Mouse (Mus musculus) kidney, adult 9 months (tissue): Measurements from ENCODE around the gene Tnfrsf8.

ENCODE experiments used
- DNase-seq: peaks from one replicate; pipeline ENCODE4 v3.0.0; 2022

The Tnfrsf8 gene

DNA sequence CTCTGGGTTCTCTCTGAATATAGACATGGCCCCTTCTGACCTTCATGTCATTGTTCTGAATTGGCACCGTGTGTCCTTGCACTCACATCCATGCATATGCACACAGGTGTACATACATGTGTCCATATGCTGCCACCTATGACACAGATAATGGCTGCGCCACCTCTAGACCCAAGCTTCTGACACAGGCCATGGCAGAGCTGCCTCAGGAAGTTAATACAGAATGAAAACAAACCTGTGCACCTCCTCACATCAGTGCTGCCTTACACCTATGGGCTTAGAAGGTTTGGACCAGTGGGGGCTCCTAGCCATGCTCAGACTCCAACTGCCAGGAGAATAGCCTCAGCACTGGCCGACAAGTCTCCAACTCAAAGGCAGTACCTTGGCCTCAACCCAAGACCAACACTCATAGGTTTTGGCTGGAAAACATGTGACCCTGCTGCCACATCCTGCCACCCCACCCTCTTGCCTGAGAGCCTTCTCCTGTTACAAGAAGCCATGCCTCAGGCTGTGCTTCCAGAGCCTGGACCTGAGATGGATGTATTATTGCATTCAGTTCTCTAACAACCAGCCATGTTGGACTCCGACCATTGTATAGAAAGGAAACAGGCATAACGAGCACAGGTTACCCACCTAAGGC lies 85.3 kb downstream of the Tnfrsf8 start:
- DNase-seq: no peak

DNA sequence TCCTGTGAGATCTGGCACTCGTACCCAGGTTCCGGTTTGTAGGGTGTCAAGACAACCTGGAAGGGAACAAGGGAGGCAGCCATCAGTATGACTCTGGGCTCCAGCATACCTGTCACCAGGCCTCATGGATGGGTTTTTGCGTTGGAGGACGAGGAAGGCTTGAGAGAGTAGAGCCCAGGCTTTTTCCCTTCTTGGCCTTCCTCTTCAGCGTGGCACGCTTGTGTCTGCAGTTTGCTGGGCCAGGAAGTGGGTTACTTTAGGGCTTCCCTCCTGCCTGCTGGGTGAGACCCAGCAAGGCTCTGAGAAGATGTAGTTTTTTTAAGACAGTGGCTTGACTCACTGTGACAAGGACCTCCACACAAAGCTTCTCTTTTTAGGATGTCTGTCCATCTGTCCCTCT lies 85.9 kb downstream of the Tnfrsf8 start:
- DNase-seq: no peak

DNA sequence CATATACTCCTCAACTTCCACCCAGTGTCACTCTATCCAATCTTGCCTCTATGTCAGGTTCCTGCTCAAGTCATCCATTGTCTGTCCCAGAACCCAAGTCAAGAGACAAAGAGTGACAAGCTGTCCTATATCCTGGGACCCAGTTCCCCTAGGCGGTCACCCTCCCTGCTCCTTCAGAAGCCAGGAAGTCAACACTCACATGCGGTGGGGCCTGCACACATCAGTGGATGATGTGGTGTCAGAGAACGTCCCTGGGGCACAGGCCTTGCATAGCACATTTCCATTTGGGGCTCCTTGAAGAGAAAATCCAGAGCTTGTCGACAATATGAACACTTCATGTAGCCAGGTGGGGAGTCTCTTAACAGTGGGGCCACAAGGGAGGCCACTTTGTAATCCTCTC lies 90.4 kb downstream of the Tnfrsf8 start:
- no peak for DNase-seq

DNA sequence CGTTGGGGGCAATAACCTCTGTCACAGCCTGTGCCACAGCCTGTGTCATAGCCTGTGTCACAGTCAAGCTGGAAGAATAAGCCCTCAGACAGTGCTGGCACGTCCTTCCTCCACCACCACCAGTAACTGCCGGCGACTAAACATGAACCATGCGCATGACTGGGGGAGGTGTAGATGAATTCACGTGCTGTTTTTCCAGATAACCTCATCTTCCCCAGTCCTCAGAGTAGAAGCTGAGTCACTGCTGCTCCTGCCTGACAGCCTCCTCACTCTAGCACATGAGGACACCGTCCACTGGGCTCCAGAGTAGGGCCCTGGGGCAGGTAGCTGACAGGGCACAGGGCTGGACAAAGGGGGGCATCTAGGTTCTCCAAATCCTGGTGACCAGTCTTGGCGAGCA lies 92.9 kb downstream of the Tnfrsf8 start:
- no peak for DNase-seq

DNA sequence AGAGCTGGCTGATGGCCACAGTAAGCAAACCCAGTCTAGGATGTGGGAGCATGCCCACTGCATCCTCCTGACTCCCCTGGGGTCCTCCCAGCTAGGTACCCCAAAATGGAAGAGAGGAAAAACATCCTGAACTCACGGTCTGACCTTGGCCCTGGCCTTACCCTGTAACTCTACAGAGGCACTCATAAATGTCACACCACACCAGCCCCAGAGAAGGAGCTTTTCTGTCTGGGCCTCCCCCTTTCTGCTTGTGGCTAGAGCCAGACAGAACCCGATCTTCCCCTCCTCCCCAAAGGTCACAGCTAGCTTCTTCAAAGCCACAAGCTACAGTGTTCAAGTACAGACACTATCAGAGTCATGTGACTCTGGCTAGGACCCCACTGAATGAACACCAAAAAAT lies 93.6 kb downstream of the Tnfrsf8 start:
- DNase-seq: no peak

DNA sequence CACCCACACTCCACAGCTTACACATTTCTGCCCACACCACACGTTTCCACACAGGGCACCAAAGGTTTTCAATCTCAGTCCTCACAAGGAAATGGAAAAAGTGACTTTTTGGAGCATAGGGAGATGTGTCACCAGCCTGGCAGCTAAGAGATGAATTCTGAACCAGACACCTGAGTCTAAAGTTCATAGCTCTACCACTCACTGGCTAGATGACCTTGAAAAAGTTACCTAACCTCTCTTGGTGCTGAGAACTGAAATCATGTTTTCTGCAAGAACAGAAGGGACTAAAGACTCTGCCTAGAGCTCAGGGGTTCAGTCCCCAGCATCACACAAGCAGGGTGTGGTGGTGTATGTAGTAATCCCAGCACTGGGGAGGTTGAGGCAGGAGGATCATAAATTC lies 95.0 kb downstream of the Tnfrsf8 start:
- DNase-seq: no peak

DNA sequence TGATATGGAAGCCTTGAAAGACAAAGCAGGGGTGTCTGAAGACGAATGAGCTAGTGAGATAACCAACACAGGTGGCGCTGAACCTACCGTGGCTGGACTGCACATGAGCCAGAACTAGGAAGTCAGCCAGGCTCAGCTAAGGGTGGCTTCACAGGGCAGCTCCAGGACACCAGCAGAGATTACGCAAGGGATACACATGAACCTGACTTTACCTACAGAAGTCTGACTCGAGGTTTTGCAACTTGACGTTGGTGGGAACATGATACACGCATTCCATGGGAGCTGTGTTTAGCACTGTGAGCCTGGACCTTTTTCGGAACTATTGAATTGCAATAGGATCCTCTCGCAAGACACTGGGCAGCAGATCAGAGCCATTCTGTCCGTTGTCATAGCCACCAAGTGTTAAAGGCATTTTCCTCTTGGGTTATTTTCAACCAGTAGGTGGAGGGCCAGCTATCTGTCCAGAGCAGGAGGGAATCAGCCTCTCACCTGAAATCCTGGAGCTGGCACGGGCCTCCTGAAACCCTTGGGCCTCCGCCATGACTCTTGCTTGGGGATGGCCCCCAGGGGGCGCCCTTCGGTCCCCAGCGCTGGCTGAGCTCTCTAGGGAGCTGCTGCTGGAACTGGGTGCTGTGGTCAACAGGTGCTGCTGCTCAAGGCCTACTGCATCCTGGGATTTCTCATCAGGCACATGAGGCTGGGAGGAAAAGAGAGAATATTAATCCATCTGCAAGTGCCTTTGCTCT lies 95.6 kb downstream of the Tnfrsf8 start:
- no peak for DNase-seq

DNA sequence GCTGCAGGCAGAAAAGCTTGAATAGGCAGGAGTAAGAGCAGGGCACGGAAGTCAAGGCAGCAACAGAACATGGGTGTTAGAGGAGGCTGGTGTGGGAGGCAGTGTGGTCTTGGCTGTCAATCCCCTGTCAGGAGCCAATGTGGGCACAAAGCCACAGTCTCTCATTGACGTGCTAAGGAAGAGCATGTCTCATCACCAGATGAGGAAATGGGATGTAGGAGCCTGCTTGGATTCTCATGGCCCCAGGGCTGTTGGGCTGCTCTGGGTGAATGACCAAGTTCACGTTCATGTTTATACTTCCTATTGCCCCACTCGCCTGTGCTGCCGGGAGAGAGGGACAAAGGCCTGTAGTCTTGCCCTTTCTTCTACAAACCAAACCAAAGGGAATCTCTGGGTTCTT lies 97.1 kb downstream of the Tnfrsf8 start:
- no peak for DNase-seq
